ENCODE assay signal across 9 mouse cellular contexts in genomic region chr9:56533916-56534315, GRCm38 (mm10).
DNase-seq lines count a peak whose midpoint lies in the region; ATAC-seq and TF ChIP-seq lines count a peak whose summit lies in the region.
"Had no signal": no experiment of that assay in that cellular context is flagged by ENCODE, and none has a peak within 500 bp of the region (broad histone marks: within the 10 kb centered on the region; RNA-seq: fewer than 3 reads in every experiment).

No protein-coding gene starts in this region.

- intact Hi-C loops in gastrocnemius, postnatal 14 days (cut with DNase I; ENCODE audit: low total_unique reads) = no loop called here
- intact Hi-C loops in heart, postnatal 10 days (cut with DNase I) = no loop called here

- TF ChIP-seq CTCF in ES-Bruce4 (IDR thresholded peaks at IDR 0.05; ENCODE audit: low read depth, low read length) = no peak
- no peak for TF ChIP-seq CTCF in liver, postnatal 0 days (IDR thresholded peaks at IDR 0.05; ENCODE audit: low read depth)

- peak overlapping the region; percentile 3; the same call in 1 of the 2 replicates for H3K4me3 ChIP-seq in ES-Bruce4 (ENCODE audit: low read depth, low read length)
- H3K4me3 ChIP-seq in liver, postnatal 0 days (ENCODE audit: low read depth, low read length) = no peak overlapping the region

- 0 out of 2 replicates have a peak, but pooled peaks have one; percentile 25 for ATAC-seq in liver, postnatal 0 days

- TF ChIP-seq EP300 in ES-Bruce4 (IDR thresholded peaks at IDR 0.05; ENCODE audit: insufficient read depth, low read depth, low read length) = no peak
- no peak for TF ChIP-seq EP300 in liver, postnatal 0 days (IDR thresholded peaks at IDR 0.05; ENCODE audit: low read depth)

- no peaks in the 10 kb centered on the region for H3K9me3 ChIP-seq in ES-Bruce4 (replicated peaks; ENCODE audit: control insufficient read depth, insufficient read depth, low read length, poor library complexity, severe bottlenecking)
- no peaks in the 10 kb centered on the region for H3K9me3 ChIP-seq in liver, postnatal 0 days (ENCODE audit: low read length)

- TF ChIP-seq POLR2A in ES-Bruce4 (IDR thresholded peaks at IDR 0.05; ENCODE audit: insufficient read depth, low read length) = no peak

- peaks cover 2% of the 10 kb centered on the region for H3K4me1 ChIP-seq in ES-Bruce4 (ENCODE audit: control insufficient read depth, insufficient read depth, low read length)
- H3K4me1 ChIP-seq in liver, postnatal 0 days (ENCODE audit: insufficient read depth) = no peaks in the 10 kb centered on the region

- H3K36me3 ChIP-seq in ES-Bruce4 (ENCODE audit: control insufficient read depth, insufficient read depth, low read length, poor library complexity, severe bottlenecking) = no peaks in the 10 kb centered on the region
- no peaks in the 10 kb centered on the region for H3K36me3 ChIP-seq in liver, postnatal 0 days (replicated peaks; ENCODE audit: insufficient read depth, low read length)

- no peaks in the 10 kb centered on the region for H3K27me3 ChIP-seq in ES-Bruce4 (ENCODE audit: control insufficient read depth, insufficient read depth, low read length, poor library complexity, severe bottlenecking)
- no peaks in the 10 kb centered on the region for H3K27me3 ChIP-seq in liver, postnatal 0 days (ENCODE audit: insufficient read depth, low read length)

- WGBS in liver, postnatal 0 days (ENCODE audit: insufficient replicate concordance) = 32% methylated on average over 9 of the region's 9 CpGs

- H3K4me2 ChIP-seq in liver, postnatal 0 days (ENCODE audit: low read depth, low read length) = no peak overlapping the region

- DNase-seq in gastrocnemius, postnatal 14 days = peak; percentile 35
- no peak for DNase-seq in gastrocnemius, postnatal 25 days
- peak; percentile 31 to 46 for DNase-seq in heart, postnatal 10 days
- no peak for DNase-seq in liver, postnatal 0 days
- DNase-seq in ovary, postnatal 36 days (ENCODE audit: low spot score) = no peak
- DNase-seq in frontal cortex, postnatal 14 days (ENCODE audit: low spot score in 2 of 2) = no peak
- no peak for DNase-seq in left cerebral cortex, adult 8-10 months (ENCODE audit: low spot score in 2 of 2)
- DNase-seq: spleen, adult 18-20 months had no signal

- H3K27ac ChIP-seq in ES-Bruce4 (ENCODE audit: insufficient read depth, low read length) = peak overlapping the region; percentile 69
- H3K27ac ChIP-seq in liver, postnatal 0 days (ENCODE audit: low read depth) = 0 out of 2 replicates have a peak overlapping the region, but pooled peaks have one; percentile 23

- H3K9ac ChIP-seq in ES-Bruce4 (ENCODE audit: low read depth, poor library complexity, severe bottlenecking) = peak overlapping the region; percentile 14
- H3K9ac ChIP-seq in liver, postnatal 0 days (replicated peaks) = no peak overlapping the region

Comparison
In these comparisons a context has a peak if more than half of its experiments do, and no peak if none do; other contexts are left out.
1. DNase-seq: peak in gastrocnemius, postnatal 14 days (single experiment) and heart, postnatal 10 days (2 of 2); none in gastrocnemius, postnatal 25 days (single experiment), liver, postnatal 0 days (single experiment), ovary, postnatal 36 days (single experiment), frontal cortex, postnatal 14 days (0 of 2) and left cerebral cortex, adult 8-10 months (0 of 2).